Mouse (Mus musculus) cortical plate, adult 2 months (tissue): ENCODE results near the gene Fzd7.

Experiments used
- CTCF ChIP-seq: fragments of 200-500 bp; IDR thresholded peaks from 2 replicates; pipeline ENCODE4 v1.5.1; 2011; ENCODE audit warnings: mild to moderate bottlenecking, control low read depth, low read length; ENCODE audit not compliant: insufficient read depth; ENCODE audit errors: extremely low read depth
- POLR2A ChIP-seq: fragments of 200-500 bp; IDR thresholded peaks from 2 replicates; pipeline ENCODE4 v1.6.1; 2011; ENCODE audit warnings: mild to moderate bottlenecking, low read length, control low read depth; ENCODE audit not compliant: insufficient read depth; ENCODE audit errors: extremely low read depth

- TF ChIP-seq CTCF: no peak
- no peak for TF ChIP-seq POLR2A
Measured at GRCm38 (mm10) chr1:59497741-59498613, 15.8 kb downstream of the Fzd7 start.
